Mouse (Mus musculus) lung, embryonic 16.5 days (tissue): Measurements from ENCODE around the gene Dscaml1. TPM values are rescaled to one million over a fixed set of nuclear protein-coding genes. Genes with fewer than 3 reads are reported as not detected.

Experiments used
- ATAC-seq: fragments of 200-750 bp; cut with Nextera tagmentation; 2 replicates; pipeline ENCODE4 v1.8.0; 2017; ENCODE audit warnings: low read depth, mild to moderate bottlenecking, moderate library complexity
- H3K27ac ChIP-seq: fragments of 300-500 bp; sonication (generic); 2 replicates; pipeline ENCODE4 v1.5.1; 2014; ENCODE audit warnings: mild to moderate bottlenecking, control low read depth, low read length
- H3K27me3 ChIP-seq: fragments of 300-500 bp; sonication (generic); 2 replicates; pipeline ENCODE4 v1.6.1; 2014; ENCODE audit warnings: low read depth, low read length, mixed read lengths; ENCODE audit not compliant: control insufficient read depth, insufficient read depth
- H3K36me3 ChIP-seq: fragments of 300-500 bp; sonication (generic); 2 replicates; pipeline ENCODE4 v1.6.1; 2014; ENCODE audit warnings: low read length; ENCODE audit not compliant: control insufficient read depth, insufficient read depth
- H3K4me1 ChIP-seq: fragments of 300-500 bp; sonication (generic); replicated peaks from 2 replicates; pipeline ENCODE4 v1.6.1; 2014; ENCODE audit warnings: low read length, mixed read lengths; ENCODE audit not compliant: control insufficient read depth, insufficient read depth
- H3K4me2 ChIP-seq: fragments of 300-500 bp; sonication (generic); 2 replicates; pipeline ENCODE4 v1.6.1; 2014; ENCODE audit warnings: low read depth, low read length, control low read depth
- H3K4me3 ChIP-seq: fragments of 300-500 bp; sonication (generic); 2 replicates; pipeline ENCODE4 v1.5.1; 2014; ENCODE audit warnings: mild to moderate bottlenecking, low read length, control low read depth
- H3K9ac ChIP-seq: fragments of 300-500 bp; sonication (generic); 2 replicates; pipeline ENCODE4 v1.6.1; 2014; ENCODE audit warnings: low read length, control low read depth
- H3K9me3 ChIP-seq: fragments of 300-500 bp; sonication (generic); 2 replicates; pipeline ENCODE4 v1.6.1; 2016; ENCODE audit warnings: low read length; ENCODE audit not compliant: control insufficient read depth
- WGBS: fragments of 180-500 bp; shearing (Covaris S2); extraction: QIAGEN DNeasy Blood & Tissue Kit; methylation state at CpG from one replicate; pipeline ENCODE4 v1.1.7; 2014; 5-methylcytosine and 5-hydroxymethylcytosine counted together
- polyA plus RNA-seq: library from polyadenylated mRNA; unstranded; fragments of >200 nt; fragmentation: Nextera tagmentation; extraction: Ambion mirVana; gene quantifications from 2 replicates; pipeline ENCODE4 v1.2.1, GENCODE M21; 2015

Gene Dscaml1
- polyA plus RNA-seq, 1 experiment from 2014 or later = 0.18 TPM

GRCm38 (mm10) chr9:45633036-45633435, 206.6 kb downstream of the Dscaml1 start:
- Histone ChIP-seq H3K4me3 (no peak overlapping the region), H3K9me3 (no peaks in the 10 kb centered on the region), H3K9ac (no peak overlapping the region), H3K36me3 (no peaks in the 10 kb centered on the region), H3K27me3 (no peaks in the 10 kb centered on the region), H3K4me1 (peaks cover 9% of the 10 kb centered on the region), H3K27ac (no peak overlapping the region), H3K4me2 (no peak overlapping the region)
- 13% methylated on average over 2 of the region's 2 CpGs for WGBS
- ATAC-seq = no peak

GRCm38 (mm10) chr9:45634978-45635377, 208.6 kb downstream of the Dscaml1 start:
- ATAC-seq = no peak
- 69% methylated on average over 4 of the region's 4 CpGs for WGBS

GRCm38 (mm10) chr9:45637346-45637745, 210.9 kb downstream of the Dscaml1 start:
- no peak overlapping the region for H3K4me3 ChIP-seq

More at GRCm38 (mm10) chr9:45634978-45635377, 208.6 kb downstream of the Dscaml1 start:
- H3K9me3 ChIP-seq = no peaks in the 10 kb centered on the region
- H3K4me3 ChIP-seq = no peak overlapping the region
- H3K4me2 ChIP-seq = no peak overlapping the region
- H3K27me3 ChIP-seq = no peaks in the 10 kb centered on the region
- no peak overlapping the region for H3K27ac ChIP-seq
- H3K36me3 ChIP-seq = no peaks in the 10 kb centered on the region
- H3K4me1 ChIP-seq = peaks cover 9% of the 10 kb centered on the region
- H3K9ac ChIP-seq = no peak overlapping the region

GRCm38 (mm10) chr9:45638184-45638917, 211.9 kb downstream of the Dscaml1 start:
- ATAC-seq = no peak
- H3K27ac ChIP-seq = no peak overlapping the region
- no peak overlapping the region for H3K9ac ChIP-seq
- 67% methylated on average over 6 of the region's 6 CpGs for WGBS
- H3K27me3 ChIP-seq = no peaks in the 10 kb centered on the region
- no peak overlapping the region for H3K4me2 ChIP-seq
- H3K4me1 ChIP-seq = no peaks in the 10 kb centered on the region
- H3K9me3 ChIP-seq = no peaks in the 10 kb centered on the region
- H3K36me3 ChIP-seq = no peaks in the 10 kb centered on the region
- no peak overlapping the region for H3K4me3 ChIP-seq

More at GRCm38 (mm10) chr9:45637346-45637745, 210.9 kb downstream of the Dscaml1 start:
- no peak overlapping the region for H3K27ac ChIP-seq
- no peaks in the 10 kb centered on the region for H3K27me3 ChIP-seq
- no peaks in the 10 kb centered on the region for H3K9me3 ChIP-seq
- ATAC-seq = no peak
- 29% methylated on average over 1 of the region's 1 CpGs for WGBS
- no peak overlapping the region for H3K4me2 ChIP-seq
- no peak overlapping the region for H3K9ac ChIP-seq
- no peaks in the 10 kb centered on the region for H3K36me3 ChIP-seq
- peaks cover 9% of the 10 kb centered on the region for H3K4me1 ChIP-seq

GRCm38 (mm10) chr9:45644833-45645388, 218.5 kb downstream of the Dscaml1 start:
- no peak overlapping the region for H3K4me2 ChIP-seq
- 65% methylated on average over 6 of the region's 6 CpGs for WGBS
- no peaks in the 10 kb centered on the region for H3K4me1 ChIP-seq
- H3K27ac ChIP-seq = no peak overlapping the region
- no peak for ATAC-seq
- H3K27me3 ChIP-seq = no peaks in the 10 kb centered on the region
- no peak overlapping the region for H3K4me3 ChIP-seq
- H3K9ac ChIP-seq = no peak overlapping the region
- H3K36me3 ChIP-seq = no peaks in the 10 kb centered on the region
- no peaks in the 10 kb centered on the region for H3K9me3 ChIP-seq

- Histone ChIP-seq H3K9me3 (no peaks in the 10 kb centered on the region), H3K27me3 (no peaks in the 10 kb centered on the region), H3K36me3 (no peaks in the 10 kb centered on the region), H3K4me2 (no peak overlapping the region), H3K4me3 (no peak overlapping the region), H3K27ac (no peak overlapping the region), H3K9ac (no peak overlapping the region), H3K4me1 (no peaks in the 10 kb centered on the region)
- ATAC-seq = no peak
- 35% methylated on average over 6 of the region's 6 CpGs for WGBS
Measured at GRCm38 (mm10) chr9:45645526-45645925, 219.1 kb downstream of the Dscaml1 start.

- 69% methylated on average over 13 of the region's 13 CpGs for WGBS
- no peak overlapping the region for H3K27ac ChIP-seq
Measured at GRCm38 (mm10) chr9:45651078-45651809, 224.8 kb downstream of the Dscaml1 start.

GRCm38 (mm10) chr9:45651810-45652177, 225.4 kb downstream of the Dscaml1 start:
- Histone ChIP-seq H3K27ac (no peak overlapping the region), H3K9me3 (no peaks in the 10 kb centered on the region), H3K4me2 (no peak overlapping the region), H3K9ac (no peak overlapping the region), H3K27me3 (no peaks in the 10 kb centered on the region), H3K4me3 (no peak overlapping the region), H3K4me1 (no peaks in the 10 kb centered on the region), H3K36me3 (no peaks in the 10 kb centered on the region)
- 79% methylated on average over 3 of the region's 3 CpGs for WGBS
- ATAC-seq = no peak

More at GRCm38 (mm10) chr9:45651078-45651809, 224.8 kb downstream of the Dscaml1 start:
- no peak for ATAC-seq
- no peaks in the 10 kb centered on the region for H3K36me3 ChIP-seq
- H3K9ac ChIP-seq = no peak overlapping the region
- no peak overlapping the region for H3K4me3 ChIP-seq
- H3K9me3 ChIP-seq = no peaks in the 10 kb centered on the region
- H3K4me1 ChIP-seq = no peaks in the 10 kb centered on the region
- no peak overlapping the region for H3K4me2 ChIP-seq
- H3K27me3 ChIP-seq = no peaks in the 10 kb centered on the region
